Mouse (Mus musculus): Measurements from ENCODE around the gene Cdc14b.

Cdc14b gene

GRCm38 (mm10) chr13:64184361-64184760 lies 90.7 kb downstream of the Cdc14b start:
- in situ Hi-C loops (cut with MboI; ENCODE audit: unreplicated experiment in 2 of 2) = loop anchor here (5.0 to 10.0 kb wide), 3 partner anchors 82 to 260 kb away; no protein-coding TSS in a partner anchor

GRCm38 (mm10) chr13:64183583-64183982 lies 91.5 kb downstream of the Cdc14b start:
- in situ Hi-C loops (cut with MboI; ENCODE audit: unreplicated experiment in 2 of 2) = loop anchor here (5.0 to 10.0 kb wide), 3 partner anchors 81 to 261 kb away; no protein-coding TSS in a partner anchor

GRCm38 (mm10) chr13:64182091-64182490 lies 93.0 kb downstream of the Cdc14b start:
- in situ Hi-C loops (cut with MboI; ENCODE audit: unreplicated experiment in 2 of 2) = loop anchor here (5.0 to 10.0 kb wide), 3 partner anchors 80 to 263 kb away; no protein-coding TSS in a partner anchor

GRCm38 (mm10) chr13:64180888-64181287 lies 94.2 kb downstream of the Cdc14b start:
- in situ Hi-C loops (cut with MboI; ENCODE audit: unreplicated experiment in 2 of 2) = loop anchor here (5.0 to 10.0 kb wide), 3 partner anchors 79 to 264 kb away; no protein-coding TSS in a partner anchor

GRCm38 (mm10) chr13:64180300-64180699 lies 94.8 kb downstream of the Cdc14b start:
- in situ Hi-C loops (cut with MboI; ENCODE audit: unreplicated experiment in 2 of 2) = loop anchor here (5.0 to 10.0 kb wide), 3 partner anchors 78 to 265 kb away; no protein-coding TSS in a partner anchor

DNA sequence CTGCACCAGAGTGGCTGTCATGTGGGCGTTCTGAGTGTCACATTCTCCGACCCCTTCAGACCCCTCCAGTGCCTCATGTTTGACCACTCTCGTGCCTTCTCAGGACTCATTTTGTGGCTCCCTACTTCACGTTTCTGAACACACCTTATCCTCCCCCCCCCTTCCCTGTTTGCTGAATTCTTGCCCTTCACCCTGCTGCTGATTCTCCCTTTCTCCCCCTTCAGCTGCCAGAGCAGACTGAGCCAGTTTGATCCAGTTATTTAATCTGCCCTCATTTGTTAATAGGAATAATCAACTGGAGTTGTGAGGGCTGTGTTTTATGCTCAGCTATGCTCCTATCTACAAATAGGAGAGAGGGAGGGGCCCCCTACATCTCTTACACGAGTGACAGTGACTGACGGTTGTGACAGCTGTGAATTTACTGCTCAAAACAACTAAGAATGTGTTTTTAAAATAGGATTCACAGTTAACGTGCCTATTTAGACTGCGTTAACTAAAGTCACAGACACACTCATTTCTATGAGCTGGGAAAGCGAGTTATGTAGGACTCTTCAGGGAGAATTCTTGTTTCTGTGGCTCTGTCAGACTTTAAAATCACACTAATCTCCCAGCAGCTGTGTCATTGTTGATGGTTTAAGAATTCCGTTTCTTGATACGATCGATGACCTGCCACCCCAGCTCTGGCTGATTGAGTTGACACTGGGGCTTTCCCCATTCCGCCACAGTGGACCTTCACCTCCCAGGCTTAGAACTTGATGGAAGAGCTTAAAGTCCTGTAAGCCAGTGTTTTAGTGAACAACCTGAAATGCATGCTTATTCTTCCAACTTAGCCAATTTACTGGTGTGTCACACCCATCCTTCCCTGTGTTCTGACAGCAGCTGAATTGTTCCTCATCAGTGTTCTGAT lies 96.1 kb downstream of the Cdc14b start:
- in situ Hi-C loops (cut with MboI; ENCODE audit: unreplicated experiment in 2 of 2) = no loop called here

DNA sequence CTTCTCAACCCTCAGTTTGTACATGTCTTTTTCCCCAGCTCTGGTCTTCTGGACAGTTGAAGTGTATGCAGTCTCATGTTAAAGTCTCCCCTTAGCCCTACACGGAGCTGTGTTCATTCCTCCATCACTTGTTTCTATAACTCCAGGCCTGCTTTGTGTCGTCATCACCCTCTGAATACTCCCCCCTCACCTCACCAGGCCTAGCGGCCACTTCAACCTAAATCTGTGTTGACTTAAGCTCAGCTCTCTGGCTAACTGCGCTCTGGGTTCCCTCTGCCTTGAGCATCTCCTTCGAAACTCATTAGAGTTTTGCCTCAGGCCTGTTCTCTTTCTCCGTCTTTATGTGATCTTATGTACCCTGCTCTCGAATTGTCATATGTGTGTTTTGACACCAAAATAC lies 97.1 kb downstream of the Cdc14b start:
- in situ Hi-C loops (cut with MboI; ENCODE audit: unreplicated experiment in 2 of 2) = no loop called here

DNA sequence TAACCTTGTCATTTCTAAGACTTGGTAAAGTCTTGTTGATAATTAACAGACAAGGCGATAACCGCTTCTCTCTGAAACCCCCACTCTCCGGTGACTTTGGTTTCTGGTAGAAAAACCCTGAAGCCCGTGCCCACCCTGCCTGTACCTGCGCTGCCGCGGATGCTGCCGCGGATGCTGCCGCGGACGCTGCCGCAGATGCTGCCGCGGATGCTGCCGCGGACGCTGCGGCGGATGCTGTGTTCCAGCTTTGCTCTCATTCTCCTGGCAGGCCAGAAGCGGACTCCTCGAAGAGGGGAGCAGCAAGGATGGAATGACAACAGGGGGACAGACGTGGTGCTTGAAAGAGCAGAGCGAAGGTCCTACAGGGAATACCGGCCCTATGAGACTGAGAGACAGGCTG lies 105.3 kb downstream of the Cdc14b start:
- in situ Hi-C loops (cut with MboI; ENCODE audit: unreplicated experiment in 2 of 2) = loop anchor here in 1 of 2 experiments (10.0 kb wide), 1 partner anchor 1105 kb away; the partner anchor contains the start of gene Zfp369

- in situ Hi-C loops (cut with MboI; ENCODE audit: unreplicated experiment in 2 of 2) = loop anchor here in 1 of 2 experiments (10.0 kb wide), 1 partner anchor 1112 kb away; the partner anchor contains the start of gene Zfp369
These were observed 111.9 kb downstream of the Cdc14b start for GRCm38 (mm10) chr13:64163147-64163715.

GRCm38 (mm10) chr13:64162626-64163025 lies 112.5 kb downstream of the Cdc14b start:
- in situ Hi-C loops (cut with MboI; ENCODE audit: unreplicated experiment in 2 of 2) = loop anchor here in 1 of 2 experiments (10.0 kb wide), 1 partner anchor 1112 kb away; the partner anchor contains the start of gene Zfp369

- in situ Hi-C loops (cut with MboI; ENCODE audit: unreplicated experiment in 2 of 2) = loop anchor here in 1 of 2 experiments (10.0 kb wide), 1 partner anchor 1113 kb away; the partner anchor contains the start of gene Zfp369
These were observed 113.0 kb downstream of the Cdc14b start for GRCm38 (mm10) chr13:64161916-64162611.

DNA sequence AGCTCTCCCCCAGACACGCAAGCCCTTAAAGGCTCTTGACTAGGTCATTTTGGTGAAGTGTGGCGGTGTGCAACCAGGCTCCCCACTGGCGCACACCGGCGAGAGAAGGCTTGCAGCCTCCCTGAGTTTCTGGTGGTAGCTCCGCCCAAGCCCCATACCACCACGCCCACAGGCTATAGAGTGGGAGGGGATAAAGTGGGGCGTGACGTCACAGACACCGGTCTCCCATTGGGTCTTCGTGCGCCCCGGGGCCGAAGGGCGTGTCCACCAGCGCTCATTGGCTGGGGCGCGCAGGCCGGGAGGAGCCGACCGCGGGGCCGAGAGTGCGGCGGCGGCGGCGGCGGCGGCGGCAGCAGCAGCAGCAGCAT lies 113.6 kb downstream of the Cdc14b start, which contains the start of gene Habp4:
Gene Habp4 (plus strand): TSS at position 277 of the 368 bp plus-strand sequence.
- in situ Hi-C loops (cut with MboI; ENCODE audit: unreplicated experiment in 2 of 2) = loop anchor here in 1 of 2 experiments (10.0 kb wide), 1 partner anchor 1113 kb away; the partner anchor contains the start of gene Zfp369

DNA sequence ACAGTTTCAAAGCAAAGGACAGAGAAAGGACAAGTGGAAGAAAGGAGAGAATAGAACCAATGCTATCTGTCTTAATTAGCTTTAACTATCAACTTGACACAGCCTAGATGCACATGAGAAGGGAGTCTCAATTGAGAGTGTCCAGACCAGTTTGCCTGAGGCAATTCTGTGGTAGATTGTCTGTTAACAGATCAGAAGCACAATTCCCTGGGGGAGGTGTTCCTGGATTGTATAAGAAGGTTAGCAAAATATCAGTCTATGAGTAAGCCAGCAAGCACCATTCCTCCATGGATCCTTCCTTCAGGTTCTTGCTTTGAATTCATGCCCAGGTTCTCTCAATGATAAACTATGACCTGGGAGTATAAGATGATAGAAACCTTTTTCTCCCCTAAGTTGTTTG lies 118.1 kb downstream of the Cdc14b start:
- in situ Hi-C loops (cut with MboI; ENCODE audit: unreplicated experiment in 2 of 2) = loop anchor here in 1 of 2 experiments (10.0 kb wide), 2 partner anchors 342 to 1202 kb away; partner anchors contain the start of gene Ercc6l2

DNA sequence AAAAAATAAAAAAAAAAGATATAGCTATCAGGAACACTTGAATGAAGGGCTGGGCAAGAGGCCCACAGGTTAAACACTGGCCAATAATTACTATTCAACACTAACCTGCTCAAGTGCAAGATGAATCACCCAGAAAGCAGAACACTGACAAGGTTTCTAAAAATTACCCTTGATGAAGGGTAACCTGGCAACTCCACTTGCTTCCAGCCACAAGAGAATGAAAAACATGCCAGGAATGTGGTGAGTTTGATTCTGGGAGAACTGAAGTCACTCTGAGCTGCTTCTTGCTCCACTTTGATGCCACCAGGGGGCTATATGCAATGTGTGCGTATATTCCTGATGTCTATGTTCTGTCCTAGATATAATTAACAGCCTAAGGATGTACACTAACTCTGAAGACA lies 119.9 kb downstream of the Cdc14b start:
- in situ Hi-C loops (cut with MboI; ENCODE audit: unreplicated experiment in 2 of 2) = loop anchor here in 1 of 2 experiments (10.0 kb wide), 2 partner anchors 340 to 1200 kb away; partner anchors contain the start of gene Ercc6l2

DNA sequence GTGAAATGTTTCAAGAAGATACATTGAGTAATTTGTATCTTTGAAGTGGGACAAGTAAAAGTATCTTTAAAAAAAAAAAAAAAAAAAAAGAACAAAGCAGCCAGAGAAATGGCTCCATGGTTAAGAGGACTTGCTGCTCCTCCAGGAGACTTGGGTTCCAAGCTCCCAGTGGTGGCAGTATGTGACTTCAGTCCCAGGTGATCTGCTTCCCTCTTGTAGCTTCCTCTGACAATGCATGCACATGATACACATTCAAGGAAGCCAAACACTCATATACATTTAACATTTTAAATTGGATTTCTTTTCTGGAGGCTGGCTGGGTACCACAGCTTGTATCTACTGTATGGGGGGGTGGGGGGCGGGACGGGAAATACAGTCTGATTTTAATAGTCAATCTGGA lies 120.4 kb downstream of the Cdc14b start:
- in situ Hi-C loops (cut with MboI; ENCODE audit: unreplicated experiment in 2 of 2) = loop anchor here in 1 of 2 experiments (10.0 kb wide), 2 partner anchors 340 to 1200 kb away; partner anchors contain the start of gene Ercc6l2

GRCm38 (mm10) chr13:64153751-64154267 lies 121.3 kb downstream of the Cdc14b start:
- in situ Hi-C loops (cut with MboI; ENCODE audit: unreplicated experiment in 2 of 2) = loop anchor here in 1 of 2 experiments (10.0 kb wide), 2 partner anchors 339 to 1199 kb away; partner anchors contain the start of gene Ercc6l2

GRCm38 (mm10) chr13:64153083-64153682 lies 121.9 kb downstream of the Cdc14b start, which contains the start of gene Zfp367:
Gene Zfp367 (minus strand): TSS chr13:64153202.
- in situ Hi-C loops (cut with MboI; ENCODE audit: unreplicated experiment in 2 of 2) = loop anchor here in 1 of 2 experiments (10.0 kb wide), 2 partner anchors 338 to 1198 kb away; partner anchors contain the start of gene Ercc6l2

DNA sequence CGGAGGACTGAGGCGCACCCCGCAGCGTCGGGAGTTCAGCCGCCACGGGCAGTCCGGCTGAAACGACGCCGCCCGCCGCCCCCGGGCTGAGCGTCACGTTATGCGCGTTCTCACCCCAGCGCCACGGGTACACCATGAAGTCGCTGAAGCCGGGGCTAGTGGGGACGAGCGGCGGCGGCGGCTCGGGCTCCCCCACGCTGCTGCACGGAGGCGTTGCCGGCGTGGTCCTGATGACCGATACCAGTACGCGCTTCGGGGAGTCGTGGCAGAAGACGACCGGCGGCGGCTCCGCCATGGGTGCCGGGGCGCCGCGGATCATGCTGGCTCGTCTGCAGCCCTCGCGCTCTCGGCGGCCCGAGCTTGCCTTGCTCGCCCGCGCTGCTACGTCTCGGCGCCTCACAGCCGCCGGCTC lies 122.4 kb downstream of the Cdc14b start:
- in situ Hi-C loops (cut with MboI; ENCODE audit: unreplicated experiment in 2 of 2) = loop anchor here in 1 of 2 experiments (10.0 kb wide), 2 partner anchors 338 to 1198 kb away; partner anchors contain the start of gene Ercc6l2

- in situ Hi-C loops (cut with MboI; ENCODE audit: unreplicated experiment in 2 of 2) = loop anchor here in 1 of 2 experiments (10.0 kb wide), 2 partner anchors 337 to 1197 kb away; partner anchors contain the start of gene Ercc6l2
These were observed 122.8 kb downstream of the Cdc14b start for GRCm38 (mm10) chr13:64152241-64152669.
